Mouse (Mus musculus): Measurements from ENCODE around the gene Ak7.

- TF ChIP-seq CTCF (IDR thresholded peaks at IDR 0.05; ENCODE audit: extremely low read depth, insufficient read depth, insufficient read length, insufficient replicate concordance) (no peak), POLR2A (IDR thresholded peaks at IDR 0.05; ENCODE audit: low read depth, low read length) (no peak)
Measured at GRCm38 (mm10) chr12:105705799-105706487, at the start of gene Ak7.

Data from spleen, adult 2 months (tissue).